26 mouse cellular contexts compared by ENCODE assay signal in the genomic region with DNA sequence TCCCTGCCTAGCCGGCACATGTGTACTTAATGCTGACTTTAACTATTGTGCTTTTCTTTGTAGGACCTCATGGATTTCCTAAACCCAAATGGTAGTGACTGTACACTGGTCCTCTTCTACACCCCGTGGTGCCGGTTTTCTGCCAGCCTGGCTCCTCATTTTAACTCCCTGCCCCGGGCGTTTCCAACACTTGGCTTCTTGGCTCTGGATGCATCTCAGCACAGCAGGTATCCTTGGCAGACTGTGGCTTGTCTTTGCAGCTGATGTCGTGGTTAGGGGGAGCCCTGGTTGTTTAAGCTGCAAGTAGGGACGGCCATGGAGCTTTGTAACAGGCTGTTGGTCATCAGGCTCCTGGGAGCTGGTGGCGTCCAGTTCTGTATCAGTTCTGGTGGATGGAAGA. TPM values are rescaled to one million over a fixed set of nuclear protein-coding genes. Genes with fewer than 3 reads are reported as not detected.
DNase-seq lines count a peak whose midpoint lies in the region; ATAC-seq and TF ChIP-seq lines count a peak whose summit lies in the region.
"Had no signal": no experiment of that assay in that cellular context is flagged by ENCODE, and none has a peak within 500 bp of the region (broad histone marks: within the 10 kb centered on the region; RNA-seq: fewer than 3 reads in every experiment).

No protein-coding gene starts in this region.

- no peak overlapping the region for H3K9ac ChIP-seq in hindbrain, postnatal 0 days (replicated peaks; ENCODE audit: low read length)
- H3K9ac ChIP-seq: limb, embryonic 12.5 days; liver, postnatal 0 days had no signal

- no peaks in the 10 kb centered on the region for H3K4me1 ChIP-seq in hindbrain, postnatal 0 days (ENCODE audit: insufficient read depth, low read length)
- H3K4me1 ChIP-seq in hindbrain, embryonic 10.5 days (replicated peaks) = peaks cover 3% of the 10 kb centered on the region; the same call in 1 of the 2 replicates
- H3K4me1 ChIP-seq: midbrain, embryonic 10.5 days had no signal

- H3K4me2 ChIP-seq in hindbrain, postnatal 0 days (ENCODE audit: low read depth, low read length) = no peak overlapping the region
- H3K4me2 ChIP-seq: limb, embryonic 12.5 days; liver, embryonic 11.5 days had no signal

- TF ChIP-seq CTCF in hindbrain, postnatal 0 days (IDR thresholded peaks at IDR 0.05; ENCODE audit: low read depth) = no peak

- WGBS in hindbrain, postnatal 0 days = 45% methylated on average over 8 of the region's 8 CpGs
- 79% methylated on average over 8 of the region's 8 CpGs for WGBS in hindbrain, embryonic 10.5 days

- no peak overlapping the region for H3K27ac ChIP-seq in hindbrain, postnatal 0 days
- no peak overlapping the region for H3K27ac ChIP-seq in hindbrain, embryonic 10.5 days
- H3K27ac ChIP-seq: forebrain, embryonic 10.5 days; heart, adult 2 months; limb, embryonic 12.5 days; midbrain, embryonic 10.5 days had no signal

- H3K27me3 ChIP-seq in hindbrain, postnatal 0 days (ENCODE audit: insufficient read depth, low read length) = no peaks in the 10 kb centered on the region
- H3K27me3 ChIP-seq in hindbrain, embryonic 10.5 days (ENCODE audit: insufficient read depth, poor library complexity, severe bottlenecking) = no peaks in the 10 kb centered on the region
- H3K27me3 ChIP-seq: CH12.LX; limb, embryonic 12.5 days; Patski had no signal

- DNase-seq in hindbrain, postnatal 0 days (ENCODE audit: low spot score) = peak; percentile 73
- DNase-seq in hindbrain, embryonic 10.5 days (ENCODE audit: low spot score) = no peak
- DNase-seq in cerebellum, adult 18-20 months = peak; percentile 59 to 65
- peak; percentile 66 to 75 for DNase-seq in cerebellum, postnatal 14 days
- no peak for DNase-seq in urinary bladder, postnatal 25 days (ENCODE audit: low spot score)
- no peak for DNase-seq in lung, postnatal 4 days
- DNase-seq: adrenal gland, postnatal 36 days; B cell, adult 2 months; gastrocnemius, postnatal 25 days; heart, adult 2 months; layer of hippocampus, adult 9-11 months; liver, postnatal 0 days; retina, postnatal 1 day; right cerebral cortex, postnatal 25 days; thymus, postnatal 25 days had no signal

- peaks cover 16% of the 10 kb centered on the region; the same call in 1 of the 2 replicates for H3K36me3 ChIP-seq in hindbrain, postnatal 0 days (ENCODE audit: insufficient read depth, low read length)
- H3K36me3 ChIP-seq in hindbrain, embryonic 10.5 days = peaks cover 82% of the 10 kb centered on the region

- H3K9me3 ChIP-seq in hindbrain, postnatal 0 days (ENCODE audit: low read length) = no peaks in the 10 kb centered on the region
- H3K9me3 ChIP-seq in hindbrain, embryonic 10.5 days = no peaks in the 10 kb centered on the region
- H3K9me3 ChIP-seq: forebrain, embryonic 10.5 days; G1E; limb, embryonic 12.5 days; midbrain, embryonic 10.5 days had no signal

- 0 out of 2 replicates have a peak, but pooled peaks have one; percentile 37 for ATAC-seq in hindbrain, postnatal 0 days
- peak; percentile 38; the same call in 1 of the 2 replicates for ATAC-seq in cerebellum, adult (ENCODE audit: insufficient number of reproducible peaks, low FRiP score, low TSS enrichment)
- ATAC-seq: forebrain, embryonic 16.5 days; intestine, postnatal 0 days; liver, postnatal 0 days; lung, postnatal 0 days; Patski had no signal

- no peak overlapping the region for H3K4me3 ChIP-seq in hindbrain, postnatal 0 days (ENCODE audit: low read length)
- H3K4me3 ChIP-seq in hindbrain, embryonic 10.5 days = no peak overlapping the region
- H3K4me3 ChIP-seq: forebrain, embryonic 10.5 days; heart, adult 2 months; limb, embryonic 12.5 days; midbrain, embryonic 10.5 days had no signal

RNA-seq across cellular contexts. Expression of gene Pcbd2, which starts 5.7 kb away (rescaled TPM):
- 4.9 and 11.0 TPM in 2 replicates for total RNA-seq in hindbrain, postnatal 0 days (2014; rRNA removed)
- 32.1 and 35.6 TPM in 2 replicates for polyA plus RNA-seq in hindbrain, postnatal 0 days (2015; fragmentation: Nextera tagmentation; extraction: Ambion mirVana)
- 30.4 and 34.3 TPM in 2 replicates for polyA plus RNA-seq in hindbrain, embryonic 10.5 days (2016; fragmentation: Nextera tagmentation; extraction: Ambion mirVana)

RNA-seq across cellular contexts. Expression of gene Txndc15, which starts 7.1 kb away (rescaled TPM):
- 111 and 113 TPM in 2 replicates for total RNA-seq in hindbrain, postnatal 0 days (2014; rRNA removed)
- polyA plus RNA-seq in hindbrain, postnatal 0 days (2015; fragmentation: Nextera tagmentation; extraction: Ambion mirVana) = 129 TPM in 2 replicates
- polyA plus RNA-seq in hindbrain, embryonic 10.5 days (2016; fragmentation: Nextera tagmentation; extraction: Ambion mirVana) = 75.1 and 84.9 TPM in 2 replicates

RNA-seq across cellular contexts. Expression of gene B230219D22Rik, which starts 28.6 kb away (rescaled TPM):
- total RNA-seq in hindbrain, postnatal 0 days (2014; rRNA removed) = 132 and 145 TPM in 2 replicates
- 51.7 and 55.0 TPM in 2 replicates for polyA plus RNA-seq in hindbrain, postnatal 0 days (2015; fragmentation: Nextera tagmentation; extraction: Ambion mirVana)
- 42.2 and 50.0 TPM in 2 replicates for polyA plus RNA-seq in hindbrain, embryonic 10.5 days (2016; fragmentation: Nextera tagmentation; extraction: Ambion mirVana)

Comparison
In these comparisons a context has a peak if more than half of its experiments do, and no peak if none do; other contexts are left out.
1. DNase-seq: peak in hindbrain, postnatal 0 days (single experiment), cerebellum, adult 18-20 months (2 of 2) and cerebellum, postnatal 14 days (2 of 2); none in hindbrain, embryonic 10.5 days (single experiment), urinary bladder, postnatal 25 days (single experiment) and lung, postnatal 4 days (0 of 2).